Mouse (Mus musculus): Measurements from ENCODE around the gene Slc16a14.

The Slc16a14 gene

DNA sequence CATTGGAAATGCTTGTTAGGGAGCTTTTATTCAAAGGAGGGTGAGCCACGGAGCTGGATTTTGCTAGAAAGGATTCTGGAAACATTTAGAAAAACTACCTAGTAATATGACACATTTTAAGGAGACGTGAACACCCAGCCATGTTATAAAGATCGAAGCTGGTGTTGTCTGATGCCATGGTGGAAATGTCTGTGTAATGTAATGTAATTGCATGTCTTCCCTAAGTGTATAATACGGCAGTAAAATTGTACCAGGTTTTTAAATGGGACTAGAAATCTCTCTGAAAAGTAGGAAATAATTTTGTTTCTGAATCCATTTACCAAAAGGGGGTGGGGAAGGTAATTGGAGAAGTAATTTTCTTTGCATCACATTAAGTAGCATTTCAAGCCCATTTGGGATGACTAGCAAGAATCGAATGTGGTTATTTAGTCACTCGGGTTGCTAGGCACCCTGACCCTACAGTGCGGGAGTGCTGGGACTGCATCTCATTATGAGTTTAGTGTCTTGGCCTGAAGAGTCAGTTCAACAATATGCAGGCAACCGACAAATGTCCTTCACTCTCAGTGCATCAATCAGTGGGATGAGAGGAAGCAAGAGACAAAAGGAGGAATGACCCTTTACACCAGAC lies 24.6 kb downstream of the Slc16a14 start:
- DNase-seq (ENCODE audit: low read depth, low spot score), result no peak

DNA sequence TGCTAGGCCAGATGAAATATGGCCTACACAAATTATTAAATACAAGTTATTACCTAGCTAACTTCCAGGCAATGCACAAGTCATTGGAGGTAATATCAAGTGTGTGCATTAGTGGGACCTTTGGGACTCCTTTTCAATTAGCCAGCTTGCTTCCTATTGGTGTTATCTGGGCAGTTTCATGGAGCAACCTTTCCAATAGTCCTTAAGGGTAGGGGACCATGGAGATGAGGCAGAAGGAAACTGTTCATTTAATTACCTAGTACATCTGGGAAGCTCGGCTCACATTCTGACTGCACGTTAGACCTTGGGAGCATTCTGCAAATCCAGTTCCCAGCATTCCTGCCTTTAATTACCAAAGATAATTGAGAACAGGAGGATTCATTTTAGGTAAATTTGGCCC lies 30.5 kb downstream of the Slc16a14 start:
- DNase-seq (ENCODE audit: low read depth, low spot score), result no peak

GRCm38 (mm10) chr1:84899156-84899555 lies 35.8 kb downstream of the Slc16a14 start:
- no peak for DNase-seq (ENCODE audit: low read depth, low spot score)

DNA sequence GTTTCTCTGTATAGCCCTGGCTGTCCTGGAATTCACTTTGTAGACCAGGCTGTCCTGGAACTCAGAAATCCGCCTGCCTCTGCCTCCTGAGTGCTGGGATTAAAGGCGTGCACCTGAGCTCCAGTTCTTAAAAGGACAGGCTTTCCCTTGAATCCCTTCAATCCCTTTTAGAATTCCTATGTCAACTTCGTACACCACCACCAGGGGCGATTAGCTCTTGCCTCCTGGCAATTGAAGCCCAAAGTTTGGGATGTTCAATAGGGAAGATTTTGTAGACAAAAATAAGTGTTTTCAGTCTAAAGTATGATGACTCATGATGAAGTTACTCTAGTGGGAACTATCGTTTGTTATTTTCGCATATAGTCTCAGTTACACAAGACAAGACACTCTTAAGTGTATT lies 37.6 kb downstream of the Slc16a14 start:
- DNase-seq (ENCODE audit: low read depth, low spot score), result no peak

- no peak for DNase-seq (ENCODE audit: low read depth, low spot score)
Observed at GRCm38 (mm10) chr1:84891746-84892145, 43.2 kb downstream of the Slc16a14 start.

- no peak for DNase-seq (ENCODE audit: low read depth, low spot score)
Observed at GRCm38 (mm10) chr1:84890503-84890902, 44.4 kb downstream of the Slc16a14 start.

DNA sequence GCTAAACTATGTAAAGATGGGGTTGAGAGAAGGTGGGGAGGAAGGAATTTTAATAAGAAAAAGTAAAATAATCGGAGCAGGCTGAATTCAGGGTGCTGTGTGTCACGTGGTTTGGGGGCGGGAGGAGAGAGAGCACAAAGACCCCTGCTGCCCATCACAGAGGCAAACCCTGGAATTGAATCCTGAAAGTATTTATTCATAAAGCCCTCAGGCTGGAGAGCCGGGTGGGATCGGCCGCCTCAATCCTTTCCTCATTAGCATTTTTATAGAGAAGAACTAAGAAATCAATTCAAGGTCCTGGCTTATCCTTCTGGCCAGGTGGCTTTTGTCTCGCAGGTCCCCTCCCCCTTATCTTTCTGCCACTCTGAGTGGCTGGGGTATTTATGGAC lies 44.9 kb downstream of the Slc16a14 start:
- no peak for DNase-seq (ENCODE audit: low read depth, low spot score)

GRCm38 (mm10) chr1:84889330-84890004 lies 45.5 kb downstream of the Slc16a14 start:
- no peak for DNase-seq (ENCODE audit: low read depth, low spot score)

DNA sequence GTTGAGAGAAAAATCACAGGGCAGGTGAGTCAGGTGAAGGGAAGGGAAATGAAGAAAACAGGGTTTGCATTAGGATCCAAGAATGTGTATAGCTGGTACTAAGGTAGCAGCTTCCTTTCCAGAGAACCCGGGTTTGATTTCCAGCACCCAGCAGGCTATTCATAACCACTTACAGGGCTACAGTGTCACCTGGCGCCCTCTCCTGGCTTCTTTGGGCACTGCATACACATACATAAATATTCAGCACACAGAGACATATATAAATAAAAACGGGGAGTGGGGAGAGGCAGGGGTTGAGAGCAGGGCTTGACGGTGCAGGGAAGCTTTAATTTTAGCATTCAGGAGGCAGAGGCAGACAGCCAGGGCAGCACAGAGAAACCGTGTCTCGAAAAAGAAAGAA lies 49.0 kb downstream of the Slc16a14 start:
- DNase-seq (ENCODE audit: low read depth, low spot score), result no peak

DNA sequence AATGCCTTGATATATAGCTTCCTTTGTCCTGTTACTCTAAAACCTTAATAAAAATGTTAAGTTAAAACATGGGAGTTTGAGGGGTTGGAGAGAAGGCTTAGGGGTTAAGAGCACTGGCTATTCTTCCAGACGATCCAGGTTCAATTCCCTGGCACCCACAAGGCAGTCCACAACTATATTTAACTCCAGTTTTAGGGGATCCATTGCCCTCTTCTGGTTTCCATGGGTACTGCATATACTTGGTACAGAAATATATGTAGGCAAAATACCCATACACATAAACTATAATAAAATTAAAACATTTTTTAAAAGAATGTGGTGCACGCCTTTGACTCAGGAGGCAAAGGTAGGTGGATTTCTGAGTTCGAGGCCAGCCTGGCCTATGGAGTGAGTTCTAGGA lies 49.8 kb downstream of the Slc16a14 start:
- peak; percentile 11 for DNase-seq (ENCODE audit: low read depth, low spot score)

GRCm38 (mm10) chr1:84883889-84884288 lies 51.0 kb downstream of the Slc16a14 start:
- no peak for DNase-seq (ENCODE audit: low read depth, low spot score)

DNA sequence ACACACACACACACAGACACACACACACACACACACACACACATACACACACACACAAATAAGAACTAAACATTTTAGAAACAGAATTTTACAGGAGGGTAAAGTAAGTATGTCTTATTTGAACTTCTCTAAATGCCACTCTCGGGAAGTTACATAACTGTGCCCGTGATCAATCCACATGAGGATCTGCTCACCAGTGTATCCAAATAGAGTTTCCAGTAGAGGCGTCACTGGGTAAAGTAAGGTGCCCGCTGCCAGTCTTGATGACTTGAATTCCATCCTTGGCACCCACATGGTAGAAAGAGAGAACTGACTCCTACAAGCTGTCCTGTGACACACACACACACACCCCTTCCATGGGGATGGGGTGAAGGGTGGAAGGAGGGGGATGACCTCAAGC lies 52.0 kb downstream of the Slc16a14 start:
- no peak for DNase-seq (ENCODE audit: low read depth, low spot score)

- DNase-seq (ENCODE audit: low read depth, low spot score), result no peak
Observed at GRCm38 (mm10) chr1:84882066-84882532, 52.8 kb downstream of the Slc16a14 start.

DNA sequence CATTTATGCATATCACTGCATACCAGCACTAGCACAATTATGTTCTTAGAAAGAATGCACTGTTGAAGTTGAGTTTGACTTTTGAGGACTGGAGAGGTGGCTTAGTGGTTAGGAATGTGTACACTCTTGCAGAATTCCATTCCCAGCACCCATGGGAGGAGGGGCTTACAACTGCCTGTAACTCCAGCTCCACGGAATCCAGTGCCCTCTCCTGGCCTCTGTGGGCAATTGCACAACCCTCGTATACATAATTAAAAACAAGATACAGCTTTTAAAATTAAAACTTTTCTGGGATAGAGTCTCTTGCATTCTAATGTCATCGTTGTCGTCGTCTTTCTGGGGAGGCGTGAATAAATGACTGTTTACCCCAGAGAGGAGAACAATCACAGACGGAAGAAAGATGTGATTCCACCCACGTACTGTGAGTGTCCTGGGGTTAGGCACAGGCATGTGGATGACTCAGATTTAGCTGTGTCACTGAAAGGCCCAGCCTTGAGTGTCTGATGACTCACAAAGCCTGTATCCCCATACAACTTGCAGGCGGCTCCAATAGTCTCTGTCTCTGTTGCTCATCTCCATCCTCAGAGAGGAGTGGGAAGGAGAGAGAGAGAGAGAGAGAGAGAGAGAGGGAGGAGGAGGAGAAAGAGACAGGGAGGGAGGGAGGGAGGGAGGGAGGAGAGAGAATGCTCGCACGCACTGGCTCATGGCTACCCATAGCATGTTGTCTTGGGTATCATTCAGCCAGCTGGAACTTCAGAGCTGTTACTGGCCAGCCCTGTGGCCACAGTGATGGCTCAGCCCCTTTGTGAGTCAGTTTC lies 53.5 kb downstream of the Slc16a14 start:
- no peak for DNase-seq (ENCODE audit: low read depth, low spot score)

DNA sequence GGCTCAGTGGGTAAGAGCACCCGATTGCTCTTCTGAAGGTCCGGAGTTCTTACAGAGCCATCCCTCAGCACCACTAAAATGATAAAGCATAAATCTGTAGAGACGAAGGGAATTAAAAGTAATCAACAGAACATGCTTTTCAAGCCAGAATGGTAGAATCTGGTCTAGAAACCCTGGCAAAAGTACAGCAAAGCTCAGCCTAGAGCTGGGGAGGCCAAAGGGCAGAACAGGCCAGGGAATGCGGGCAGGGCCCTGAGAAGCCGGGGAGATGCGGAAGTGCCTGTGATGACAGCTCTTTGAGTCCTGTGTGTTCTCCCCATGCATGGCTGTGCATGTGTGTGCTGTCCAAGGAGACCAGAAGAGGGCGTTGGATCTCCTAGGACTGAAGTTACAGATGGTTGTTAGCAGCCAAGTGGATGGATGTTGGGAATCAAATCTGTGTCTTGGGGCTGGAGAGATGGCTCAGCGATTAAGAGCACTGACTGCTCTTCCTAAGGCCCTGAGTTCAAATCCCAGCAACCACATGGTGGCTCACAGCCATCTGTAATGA lies 55.3 kb downstream of the Slc16a14 start:
- DNase-seq (ENCODE audit: low read depth, low spot score), result no peak

DNA sequence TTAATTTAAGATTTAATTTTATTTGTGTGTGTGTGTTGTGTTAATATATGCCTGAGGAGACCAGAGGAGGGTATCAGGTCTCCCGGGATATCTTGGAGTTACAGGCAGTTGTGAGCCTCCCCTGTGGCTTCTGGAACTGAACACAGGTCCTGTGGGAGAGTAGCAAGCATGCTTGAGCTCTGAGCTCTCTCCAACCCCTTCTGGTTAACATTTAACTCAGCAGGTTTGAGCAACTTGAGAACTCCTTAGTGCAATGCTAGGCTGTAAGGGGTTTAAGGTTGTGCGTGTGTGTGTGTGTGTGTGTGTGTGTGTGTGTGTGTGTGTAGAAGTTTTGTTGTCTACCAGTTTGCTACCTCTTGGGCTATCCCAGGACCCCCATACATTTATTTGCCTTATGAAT lies 57.3 kb downstream of the Slc16a14 start:
- no peak for DNase-seq (ENCODE audit: low read depth, low spot score)

- DNase-seq (ENCODE audit: low read depth, low spot score), result no peak
Observed at GRCm38 (mm10) chr1:84872939-84873338, 62.0 kb downstream of the Slc16a14 start.

DNA sequence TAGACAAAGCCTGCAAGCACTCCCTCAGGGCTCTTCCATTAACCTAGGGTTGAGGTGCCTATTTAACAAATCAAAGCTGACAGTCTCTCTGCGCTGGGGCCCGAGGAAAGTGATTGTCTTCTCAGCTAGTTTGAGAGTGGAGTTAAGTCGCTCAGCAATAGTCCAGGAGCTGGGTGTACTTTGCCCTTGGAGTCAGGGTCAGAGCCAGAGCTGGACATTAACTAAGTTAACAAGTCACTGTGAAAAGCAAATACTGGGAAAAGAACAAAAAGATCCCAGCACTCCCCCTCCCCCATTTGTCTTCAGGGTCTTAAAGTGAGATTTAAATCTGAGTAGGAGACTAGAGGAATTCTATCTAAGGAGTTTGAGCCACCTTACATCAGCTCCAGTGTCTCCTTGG lies 62.8 kb downstream of the Slc16a14 start:
- DNase-seq (ENCODE audit: low read depth, low spot score), result no peak

- DNase-seq (ENCODE audit: low read depth, low spot score), result no peak
Observed at GRCm38 (mm10) chr1:84871131-84871530, 63.8 kb downstream of the Slc16a14 start.

- no peak for DNase-seq (ENCODE audit: low read depth, low spot score)
Observed at GRCm38 (mm10) chr1:84869498-84869897, 65.4 kb downstream of the Slc16a14 start.

GRCm38 (mm10) chr1:84868841-84869240 lies 66.1 kb downstream of the Slc16a14 start:
- DNase-seq (ENCODE audit: low read depth, low spot score), result no peak

GRCm38 (mm10) chr1:84868311-84868710 lies 66.6 kb downstream of the Slc16a14 start:
- no peak for DNase-seq (ENCODE audit: low read depth, low spot score)
